Mouse (Mus musculus) common myeloid progenitor, adult 5-6 weeks (primary cell): ENCODE measurements around the gene Xrn2. TPM values are rescaled to one million over a fixed set of nuclear protein-coding genes. Genes with fewer than 3 reads are reported as not detected.

Experiments
- ATAC-seq: replicated peaks from 2 replicates; pipeline ENCODE4 v1.8.0; 2016; ENCODE audit warnings: low read depth, mild to moderate bottlenecking, moderate TSS enrichment, inconsistent platforms; ENCODE audit not compliant: poor library complexity, severe bottlenecking
- total RNA-seq: library from RNA; stranded (forward); fragments of 200-1000, 187-1606 nt; gene quantifications from 2 replicates; pipeline ENCODE4 v1.2.3, GENCODE M21; 2017

Gene Xrn2
- 202 and 227 TPM in 2 replicates for total RNA-seq

DNA sequence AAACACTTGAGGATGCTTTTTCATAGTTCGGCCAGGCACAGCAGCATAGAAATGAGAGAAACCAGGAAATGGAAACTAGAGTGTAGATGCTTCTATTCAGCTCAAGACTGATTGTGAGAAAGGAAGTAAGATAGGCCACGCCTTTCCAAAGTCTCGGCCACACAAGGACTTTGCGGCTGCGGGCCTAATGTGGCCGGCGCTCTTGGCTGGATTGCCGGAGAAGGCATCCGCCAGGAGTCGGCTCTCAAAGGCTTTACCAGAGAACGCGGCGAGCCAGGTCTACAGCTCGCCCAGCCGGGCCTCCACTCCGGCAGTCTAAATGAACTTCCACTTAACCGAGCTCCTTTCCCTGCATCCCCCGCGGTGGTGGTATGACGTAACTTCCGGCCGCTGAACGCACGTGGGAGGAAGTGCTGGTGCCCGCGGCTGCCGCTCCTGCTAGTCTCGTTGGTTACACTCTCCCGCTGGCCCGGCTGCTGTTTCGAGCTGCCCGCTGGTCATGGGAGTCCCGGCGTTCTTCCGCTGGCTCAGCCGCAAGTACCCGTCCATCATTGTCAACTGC is at the start of gene Xrn2:
Gene Xrn2 (plus strand): TSS at position 374 of the 562 bp plus-strand sequence.
- ATAC-seq, result peak; percentile 79

DNA sequence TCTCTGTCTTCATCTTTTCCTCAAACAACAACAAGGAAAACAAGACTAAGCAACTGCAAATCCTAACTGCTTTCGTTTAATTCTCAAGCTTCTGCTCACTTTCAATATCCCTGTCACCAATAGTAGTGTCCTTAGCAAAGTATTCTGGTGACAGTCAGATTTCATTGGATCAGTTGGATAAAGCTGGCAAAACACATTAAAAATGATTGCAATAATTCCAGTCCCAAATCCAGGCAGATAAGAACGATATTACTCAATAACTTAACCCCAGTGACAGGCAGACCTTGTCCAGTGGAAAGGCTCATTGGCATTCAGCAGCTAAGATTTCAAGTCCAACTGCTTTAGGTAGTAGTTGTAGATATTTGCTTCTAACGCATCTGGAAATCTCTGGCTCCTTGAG is 37.8 kb upstream of the Xrn2 start:
- ATAC-seq, result no peak

DNA sequence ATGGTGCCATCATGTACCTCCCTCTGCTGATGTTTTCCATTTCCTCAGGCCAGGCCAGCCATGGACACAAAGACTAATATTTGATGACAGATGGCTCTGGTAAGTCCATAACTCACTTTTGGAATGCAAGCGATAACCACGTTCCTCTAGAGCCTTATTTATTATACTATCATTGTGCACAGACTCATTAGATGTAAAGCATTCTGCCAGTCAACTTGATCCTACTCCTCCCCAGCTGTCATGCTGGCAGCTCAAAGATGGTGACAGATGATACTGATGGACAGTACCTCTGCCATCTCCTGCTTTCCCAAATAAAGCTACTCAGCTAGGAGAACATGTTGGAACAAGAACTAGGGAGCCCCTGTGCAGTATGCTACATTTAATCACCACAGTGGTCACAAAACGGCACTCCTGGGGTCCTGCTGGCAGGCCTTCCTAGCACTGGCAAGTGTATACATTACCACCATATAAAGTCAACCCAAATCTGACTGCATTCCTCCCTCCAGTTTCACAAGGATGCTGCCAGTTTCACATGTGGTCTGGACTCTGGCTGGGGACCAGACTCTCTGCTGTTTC is 37.3 kb upstream of the Xrn2 start:
- ATAC-seq, result no peak

DNA sequence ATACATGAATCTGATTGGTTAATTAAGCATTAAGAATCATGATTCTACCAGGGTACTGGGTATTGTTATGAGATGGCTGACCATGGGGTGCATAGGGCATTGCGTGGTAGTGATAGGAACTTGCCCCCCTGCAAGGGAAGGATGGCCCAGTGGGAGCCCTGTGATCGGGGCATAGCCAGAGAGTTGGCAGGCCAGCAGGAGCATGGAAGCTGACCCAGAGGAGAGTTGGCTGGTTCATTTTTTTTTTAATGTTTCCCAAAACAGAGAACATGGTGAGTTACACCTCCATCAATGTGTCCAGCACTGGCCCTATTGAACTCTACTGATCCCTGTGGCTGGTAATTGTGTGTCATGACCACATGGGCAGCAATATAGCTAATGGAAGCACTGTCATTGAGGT is 30.0 kb upstream of the Xrn2 start:
- ATAC-seq, result no peak

DNA sequence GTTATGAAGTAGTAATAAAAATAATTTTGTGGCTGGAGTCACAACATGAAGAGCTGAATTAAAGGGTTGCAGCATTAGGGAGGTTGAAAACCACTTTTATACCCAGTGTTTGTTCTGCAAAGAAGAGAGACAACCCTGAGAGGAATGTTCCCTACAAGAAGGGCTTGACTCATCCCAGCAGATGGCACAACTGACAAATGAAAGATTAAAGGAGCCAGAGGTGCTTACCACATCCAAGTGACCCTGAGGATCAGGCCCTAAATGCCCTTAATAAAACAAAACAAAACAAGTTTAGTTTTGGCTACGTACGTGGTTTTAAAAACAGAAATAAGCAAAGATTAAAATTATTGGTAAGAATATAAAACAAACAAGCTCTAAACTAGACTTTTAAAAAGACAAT is 28.0 kb upstream of the Xrn2 start:
- no peak for ATAC-seq

DNA sequence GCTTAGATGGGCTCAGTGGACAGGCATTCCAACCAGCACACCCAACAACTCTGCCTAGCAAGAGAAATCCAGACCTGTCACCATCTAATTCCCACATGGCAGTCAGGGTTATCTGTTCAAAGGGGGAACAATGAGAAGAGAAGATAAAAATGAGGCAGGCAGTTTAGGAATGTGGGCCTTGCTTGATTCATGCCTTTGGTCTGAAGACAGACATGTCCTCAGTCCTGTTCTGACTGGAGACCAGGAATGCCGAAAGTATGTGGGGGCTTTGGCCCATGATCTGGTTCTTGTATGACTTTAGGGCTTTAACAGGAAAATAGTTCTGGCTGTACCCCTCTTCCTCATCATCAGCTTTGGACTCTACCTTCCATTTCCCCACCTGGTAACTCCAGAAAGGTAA is 27.0 kb upstream of the Xrn2 start:
- no peak for ATAC-seq

DNA sequence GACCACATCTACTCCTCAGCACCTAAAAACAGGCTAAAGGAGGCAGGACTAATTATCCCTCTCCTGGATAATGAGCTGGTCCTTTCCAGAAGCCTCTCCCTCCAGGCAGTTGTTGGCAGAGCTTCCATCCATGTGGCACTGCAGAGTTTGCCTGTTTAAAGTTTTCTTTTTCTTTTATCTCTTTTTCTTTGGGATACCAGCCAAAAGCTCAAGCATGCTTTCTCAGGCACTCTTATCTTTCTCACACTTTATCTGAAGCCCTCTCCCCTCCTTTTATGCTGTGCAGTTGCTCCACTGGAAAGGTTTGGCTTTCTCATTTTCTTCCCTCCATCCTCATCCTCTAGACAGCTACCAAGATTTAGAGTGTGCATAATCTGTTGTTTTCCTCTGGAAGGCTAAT is 26.4 kb upstream of the Xrn2 start:
- ATAC-seq, result no peak

DNA sequence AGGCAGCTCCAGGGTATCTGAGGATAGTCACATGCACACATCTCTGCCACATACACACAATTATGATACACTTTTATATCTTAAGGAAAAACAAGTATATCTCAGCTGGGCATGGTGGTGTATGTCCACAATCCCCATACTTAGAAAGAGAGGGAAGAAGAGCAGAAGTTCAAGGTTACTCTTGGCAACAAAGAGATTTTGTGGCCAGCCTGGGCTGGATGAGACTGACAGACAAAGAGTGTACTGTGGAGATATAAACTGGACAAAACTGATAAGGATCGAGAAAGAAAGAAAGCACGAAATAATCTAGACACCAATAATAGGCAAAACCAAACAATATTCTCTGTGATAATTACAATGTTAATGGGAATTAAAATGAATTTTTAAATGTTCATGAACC is 5.5 kb upstream of the Xrn2 start:
- ATAC-seq, result no peak

DNA sequence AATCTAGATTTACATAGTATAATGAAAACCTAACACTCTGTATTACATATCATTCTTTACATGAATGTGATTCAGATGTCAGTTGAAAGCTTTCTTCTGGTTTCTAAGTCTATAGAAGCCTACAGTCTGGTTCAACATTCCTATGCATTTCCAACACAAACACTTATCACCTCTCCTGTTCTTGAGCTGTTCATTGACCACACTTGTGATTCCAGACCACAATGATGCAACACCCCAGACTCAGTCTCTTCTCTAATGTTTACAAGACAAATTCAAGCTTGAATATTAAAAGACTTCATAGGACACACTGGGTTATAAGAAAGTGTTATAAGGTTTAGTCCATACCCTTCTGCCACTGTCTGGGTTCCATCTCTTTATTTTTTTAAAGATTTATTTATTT is 3.7 kb upstream of the Xrn2 start:
- no peak for ATAC-seq

DNA sequence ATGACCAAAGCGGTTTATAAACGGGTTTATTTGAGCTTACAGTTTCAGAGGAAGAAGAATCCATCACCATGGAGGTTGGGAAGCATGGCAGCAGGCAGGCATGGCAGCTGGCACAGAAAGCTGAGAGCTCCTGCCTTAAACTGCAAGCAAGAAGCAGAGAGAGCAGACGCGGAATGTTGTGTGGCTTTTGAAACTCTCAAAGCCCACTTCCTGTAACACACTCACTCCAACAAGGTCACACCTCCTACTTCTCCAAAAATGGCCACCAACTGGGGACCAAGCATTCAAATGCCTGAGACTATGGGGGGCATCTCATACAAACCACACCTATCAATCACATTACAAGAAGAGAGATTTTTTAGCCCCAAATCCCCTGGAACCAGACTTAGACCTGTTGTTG is 2.7 kb upstream of the Xrn2 start:
- no peak for ATAC-seq

DNA sequence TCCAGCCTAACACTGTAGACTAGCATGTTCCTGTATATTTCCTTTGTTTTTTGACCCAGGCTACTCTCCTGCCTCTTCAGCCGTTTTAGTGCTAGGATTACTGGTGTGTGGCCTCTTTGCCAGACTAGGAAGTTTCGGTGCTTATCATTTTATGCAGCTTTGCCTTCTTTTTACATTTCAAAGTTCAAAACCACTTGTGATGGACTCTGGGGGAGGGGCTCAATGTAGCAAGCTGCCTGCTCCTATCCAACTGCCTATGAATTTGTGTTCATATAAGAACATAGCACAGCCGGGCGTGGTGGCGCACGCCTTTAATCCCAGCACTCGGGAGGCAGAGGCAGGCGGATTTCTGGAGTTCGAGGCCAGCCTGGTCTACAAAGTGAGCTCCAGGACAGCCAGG is 1.8 kb upstream of the Xrn2 start:
- no peak for ATAC-seq

DNA sequence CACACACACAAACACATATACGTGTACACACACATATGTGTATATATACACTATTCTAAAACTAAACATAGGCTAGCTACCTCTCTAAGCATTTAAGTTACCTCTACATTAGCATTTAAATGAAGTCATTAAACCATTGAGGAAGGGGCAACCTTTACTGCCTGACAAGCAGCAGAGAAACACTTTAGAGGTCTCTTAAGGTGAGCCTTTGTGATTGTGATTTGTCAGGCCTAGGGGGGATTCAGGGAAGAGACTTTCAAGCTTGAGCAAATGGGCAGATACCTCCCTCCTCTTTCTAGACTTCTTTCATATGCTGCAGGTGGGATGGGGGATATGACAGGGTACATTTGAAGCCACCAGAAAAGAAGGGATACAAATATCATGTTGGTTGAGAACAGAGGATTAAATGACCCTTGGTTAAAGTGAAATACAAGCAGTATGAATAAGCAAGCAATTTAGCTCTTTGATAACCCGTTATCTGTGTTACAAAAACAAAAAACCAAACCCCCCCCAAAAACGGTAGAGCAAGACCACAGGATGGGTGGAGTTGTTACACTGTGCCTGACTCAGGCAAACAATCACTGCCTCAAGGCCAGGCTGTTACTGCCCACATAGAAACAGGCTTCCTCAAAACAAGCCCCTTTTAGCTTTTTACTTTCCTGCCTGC is 1.2 kb upstream of the Xrn2 start:
- peak; percentile 24; the same call in 1 of the 2 replicates for ATAC-seq

DNA sequence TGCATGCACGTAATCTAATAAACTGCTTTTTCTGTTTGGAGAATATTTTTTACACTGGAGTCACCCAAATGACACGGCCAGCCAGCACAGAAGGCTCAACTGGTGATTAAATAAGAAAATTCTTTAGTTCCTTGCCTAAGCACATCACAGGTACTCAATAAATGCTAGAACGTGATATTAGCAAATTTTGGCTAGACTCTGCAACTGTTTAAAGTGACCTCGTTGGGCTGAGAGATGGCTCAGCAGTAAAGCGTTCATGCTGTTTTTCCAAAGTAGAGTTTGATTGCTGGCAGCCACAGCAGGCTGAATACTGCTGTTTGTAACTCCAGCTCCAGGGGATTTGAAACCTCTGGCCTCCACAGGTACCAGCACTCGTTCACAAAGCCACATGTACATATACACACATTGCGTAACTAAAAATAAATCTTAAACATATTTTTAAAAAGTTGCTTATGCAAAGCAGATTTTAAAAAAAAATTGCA is 614 bp upstream of the Xrn2 start:
- ATAC-seq, result 0 out of 2 replicates have a peak, but pooled peaks have one; percentile 1

DNA sequence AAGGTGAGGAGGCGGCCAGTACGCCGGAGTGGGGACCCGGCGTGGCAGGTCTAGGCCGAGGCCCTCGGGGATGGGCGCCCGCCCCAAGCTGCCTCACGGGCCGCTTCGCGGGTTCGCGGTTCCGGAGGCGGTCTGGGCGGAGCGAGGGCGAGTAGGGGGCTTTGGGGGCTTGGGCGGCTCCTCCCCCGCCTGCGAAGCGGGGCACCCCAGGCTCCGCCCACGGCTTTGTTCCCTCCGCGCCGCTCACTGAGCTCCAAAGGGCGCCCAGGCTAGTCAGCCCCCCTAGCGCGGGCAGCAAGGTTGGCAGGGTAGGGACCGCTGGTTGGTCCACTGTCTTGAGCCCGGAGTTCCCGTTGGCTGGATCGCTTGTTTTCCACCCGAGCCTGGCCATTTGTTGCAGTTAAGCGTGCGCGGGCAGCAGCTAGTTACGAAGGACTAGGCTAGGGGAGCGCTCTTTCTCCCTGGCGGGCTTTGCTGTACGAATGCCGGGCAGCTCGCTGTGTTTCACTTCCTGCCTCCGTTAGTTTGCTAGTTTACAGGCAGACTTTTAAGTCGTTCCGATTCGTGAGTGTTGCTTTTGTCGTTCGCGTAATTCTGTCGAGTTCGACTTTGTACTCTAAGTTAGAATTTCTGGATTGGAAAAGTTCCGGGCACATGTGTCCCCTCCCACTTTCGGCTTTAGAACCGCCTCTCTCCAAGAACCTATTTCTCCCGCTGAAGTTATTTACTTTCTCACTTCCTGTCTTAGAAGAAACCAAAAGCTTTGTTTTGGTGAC is 586 bp downstream of the Xrn2 start:
- ATAC-seq, result peak; percentile 59

DNA sequence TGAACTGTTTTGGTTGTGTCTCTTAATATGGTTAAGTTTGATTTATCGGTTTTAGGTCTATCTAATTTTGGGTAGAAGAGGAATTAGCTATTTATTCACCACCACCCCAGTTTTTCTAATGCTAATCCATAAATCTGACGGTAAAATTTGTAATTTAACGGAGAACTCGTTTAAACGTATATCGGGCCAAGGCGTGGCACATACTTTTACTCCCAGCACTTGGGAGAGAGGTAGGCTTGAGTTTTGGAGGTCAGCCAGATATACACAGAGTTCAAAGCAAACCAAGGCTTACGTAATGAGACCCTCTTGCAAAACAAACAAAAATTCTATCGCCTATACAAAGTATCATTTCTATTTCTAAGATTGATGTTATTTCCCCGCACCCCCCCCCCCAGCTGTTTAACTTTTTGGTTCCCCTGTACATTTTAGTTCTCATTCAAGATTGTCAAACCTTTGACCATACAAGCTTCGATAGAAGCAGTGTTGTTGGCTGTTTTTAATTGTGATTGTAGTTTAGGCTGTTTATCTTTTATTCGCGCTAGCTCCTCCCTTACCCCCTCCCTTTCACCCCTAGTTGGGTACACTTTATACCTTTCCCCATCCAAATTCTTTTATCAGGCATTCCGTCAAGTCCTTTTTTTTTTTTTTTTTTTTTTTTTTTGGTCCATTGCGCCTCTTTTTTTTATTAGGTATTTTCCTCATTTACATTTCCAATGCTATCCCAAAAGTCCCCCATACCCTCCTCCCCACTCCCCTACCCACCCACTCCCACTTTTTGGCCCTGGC is 1.5 kb downstream of the Xrn2 start:
- ATAC-seq, result no peak

DNA sequence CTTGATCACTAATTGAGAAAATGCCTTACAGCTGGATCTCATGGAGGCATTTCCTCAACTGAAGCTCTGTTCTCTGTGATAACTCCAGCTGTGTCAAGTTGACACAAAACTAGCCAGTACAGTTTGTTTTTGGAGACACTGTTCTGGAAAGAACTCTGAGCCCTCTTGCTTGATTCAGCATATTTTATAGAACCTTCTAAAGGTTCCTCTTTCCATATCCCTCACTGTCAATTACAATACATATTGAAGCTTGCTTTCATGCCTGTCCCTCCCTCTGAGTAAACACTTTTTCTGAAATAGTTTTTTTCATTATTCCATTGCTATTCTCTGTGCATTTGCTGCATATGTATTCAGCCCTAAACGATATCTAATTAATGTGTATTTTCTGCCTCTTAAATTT is 9.2 kb downstream of the Xrn2 start:
- peak; percentile 81 for ATAC-seq

DNA sequence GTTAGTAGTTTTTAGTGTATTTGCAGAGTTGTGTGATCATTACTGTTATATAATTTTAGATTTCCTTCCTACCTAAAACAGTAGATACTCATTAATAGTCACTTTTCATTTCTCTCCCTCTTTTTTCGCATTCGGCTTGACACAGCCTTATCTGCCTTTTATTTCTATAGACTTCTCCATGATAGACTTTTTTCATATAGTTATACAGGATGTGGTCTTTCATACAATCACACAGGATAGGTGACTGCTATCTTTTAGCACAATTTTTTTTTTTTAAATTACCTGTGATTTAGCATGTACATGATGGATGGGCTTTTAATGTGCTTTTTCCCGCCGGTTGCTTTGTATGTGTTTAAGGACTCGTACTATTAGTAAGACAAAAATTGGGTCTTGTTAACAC is 10.3 kb downstream of the Xrn2 start:
- ATAC-seq, result no peak

DNA sequence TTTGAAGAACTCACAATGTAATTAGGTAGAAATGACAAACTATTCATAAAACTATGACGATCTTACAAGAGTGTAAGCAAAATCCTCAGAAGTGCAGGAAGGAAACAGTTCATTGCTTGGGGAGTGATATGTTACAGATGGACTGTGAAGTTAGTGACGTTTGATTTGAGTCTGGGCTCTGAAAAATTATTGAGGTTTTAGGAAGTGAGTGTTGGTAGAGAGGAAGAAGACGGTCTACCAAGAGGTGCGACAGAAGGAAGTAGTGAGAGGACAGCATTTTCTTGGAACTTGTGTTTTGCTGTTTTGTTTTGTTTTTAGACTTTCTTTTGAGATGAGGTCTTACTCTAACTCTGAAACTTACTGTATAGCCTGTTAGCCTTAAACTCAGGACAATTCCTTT is 10.8 kb downstream of the Xrn2 start:
- peak; percentile 61 for ATAC-seq

DNA sequence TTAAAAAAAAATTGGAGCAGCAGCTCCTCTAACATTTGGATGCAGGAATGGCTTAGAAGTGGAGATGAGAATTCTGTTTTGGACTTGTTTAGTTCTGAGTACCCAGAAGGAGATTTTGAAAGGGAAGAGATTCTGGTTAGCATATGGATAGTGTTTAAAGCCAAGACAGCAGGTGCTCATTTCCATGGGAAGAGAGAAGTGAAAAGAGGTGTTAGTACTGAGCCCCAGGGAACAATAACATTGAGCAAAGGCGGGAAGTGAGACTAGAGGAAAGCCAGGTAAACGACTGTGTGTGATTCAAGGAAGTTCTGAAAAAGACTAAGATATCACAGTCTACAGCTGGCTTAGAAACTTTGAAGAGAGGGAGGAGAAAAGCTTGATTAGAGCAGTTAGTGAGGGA is 20.3 kb downstream of the Xrn2 start:
- no peak for ATAC-seq

DNA sequence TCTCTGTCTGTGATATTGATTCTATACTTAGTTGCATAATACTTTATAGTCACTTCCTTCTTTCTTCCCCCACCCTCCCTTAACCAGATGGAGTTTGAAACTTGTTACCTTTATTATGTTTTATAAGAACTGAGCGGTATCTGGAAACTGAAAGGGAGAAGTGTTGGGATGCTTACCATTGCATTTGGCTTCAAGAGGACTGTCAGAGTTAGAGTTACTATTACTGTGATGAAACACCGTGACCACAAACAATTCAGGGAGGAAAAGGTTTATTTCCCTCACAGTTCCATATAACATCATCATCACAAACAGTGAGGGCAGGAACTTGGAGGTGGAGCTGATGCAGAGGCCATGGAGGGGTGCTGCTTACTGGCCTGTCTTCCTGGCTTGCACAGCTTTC is 23.1 kb downstream of the Xrn2 start:
- peak; percentile 88 for ATAC-seq
